Mouse (Mus musculus) erythroblast, embryonic 14.5 days (primary cell): ENCODE data around the gene Gm17428. TPM values are rescaled to one million over a fixed set of nuclear protein-coding genes. Genes with fewer than 3 reads are reported as not detected.
"Not testable (repeated sequence)": the region's sequence is repeated elsewhere in the genome, so short reads cannot be mapped to it uniquely, and the experiment has no call there.

Source experiments
- H3K27me3 ChIP-seq: 2 replicates; pipeline ENCODE4 v1.6.1; 2012; ENCODE audit warnings: inconsistent platforms; ENCODE audit not compliant: control insufficient read depth
- H3K36me3 ChIP-seq: 2 replicates; pipeline ENCODE4 v1.6.1; 2012; ENCODE audit warnings: mild to moderate bottlenecking, inconsistent platforms; ENCODE audit not compliant: control insufficient read depth
- H3K4me1 ChIP-seq: 2 replicates; pipeline ENCODE4 v1.6.1; 2012; ENCODE audit warnings: inconsistent platforms; ENCODE audit not compliant: control insufficient read depth
- H3K4me3 ChIP-seq: replicated peaks from 2 replicates; pipeline ENCODE3; 2012; ENCODE audit warnings: moderate library complexity, mild to moderate bottlenecking, inconsistent platforms
- H3K9me3 ChIP-seq: 2 replicates; pipeline ENCODE4 v1.6.1; 2012; ENCODE audit warnings: low read length, inconsistent platforms, mixed read lengths; ENCODE audit not compliant: control insufficient read depth
- GATA1 ChIP-seq: IDR thresholded peaks from 2 replicates; pipeline ENCODE4 v1.6.1; 2012; ENCODE audit warnings: low read length, inconsistent platforms, mixed read lengths
- TAL1 ChIP-seq: IDR thresholded peaks from 3 replicates; pipeline ENCODE4 v1.6.1; 2012; ENCODE audit warnings: low read length, inconsistent platforms, mixed read lengths
- polyA plus RNA-seq: library from polyadenylated mRNA; stranded (reverse); fragments of >175 nt; gene quantifications from 2 replicates; pipeline ENCODE4 v1.2.3, GENCODE M21; 2012

Gene Gm17428
- polyA plus RNA-seq, 1 experiment, result not detected

DNA sequence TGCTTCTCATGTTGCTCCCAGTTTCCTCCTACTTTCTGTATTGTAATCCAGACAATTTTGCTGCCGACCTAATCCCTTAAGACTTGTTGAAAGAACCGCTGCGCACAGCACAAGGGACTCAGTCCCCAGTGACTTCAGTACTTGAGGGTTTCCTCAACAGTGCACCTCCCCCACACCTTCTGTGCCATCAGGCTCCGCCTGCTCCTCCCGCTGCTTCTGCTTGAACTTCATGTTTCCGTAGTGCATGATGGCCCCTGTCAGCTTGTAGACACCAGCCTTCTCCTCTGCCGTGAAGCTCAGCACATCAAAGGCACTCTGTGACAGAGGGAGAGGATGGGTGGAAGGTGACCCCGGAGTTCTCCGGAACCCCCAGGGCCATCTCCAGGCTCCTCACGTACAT, 16.0 kb upstream of the Gm17428 start:
- Histone ChIP-seq H3K36me3 (no peaks in the 10 kb centered on the region), H3K9me3 (no peaks in the 10 kb centered on the region), H3K4me3 (no peak overlapping the region), H3K4me1 (no peaks in the 10 kb centered on the region), H3K27me3 (no peaks in the 10 kb centered on the region)
- TF ChIP-seq TAL1 (no peak), GATA1 (no peak)

DNA sequence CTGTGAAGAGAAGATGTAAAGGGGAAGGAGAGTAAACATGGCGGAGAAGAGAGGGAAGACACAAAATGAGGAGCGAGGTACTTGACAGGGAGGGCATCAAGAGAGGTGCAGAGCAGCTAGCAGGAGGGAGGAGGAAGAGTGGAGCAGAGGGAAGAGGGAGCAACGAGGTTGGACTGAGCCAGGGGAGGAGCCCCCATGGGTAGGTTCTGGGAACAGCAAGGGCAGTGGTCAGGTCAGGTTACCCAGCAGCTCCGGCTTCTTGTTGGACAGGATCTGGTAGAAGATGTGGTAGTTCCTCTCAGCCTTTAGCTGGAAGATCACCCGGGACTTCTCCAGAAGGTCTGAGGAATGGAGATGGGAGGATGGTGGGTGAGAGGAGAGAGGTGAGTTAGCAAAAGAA, 15.2 kb upstream of the Gm17428 start:
- no peak for TF ChIP-seq GATA1
- TF ChIP-seq TAL1, result no peak
- Histone ChIP-seq H3K36me3 (no peaks in the 10 kb centered on the region), H3K9me3 (no peaks in the 10 kb centered on the region), H3K4me3 (no peak overlapping the region), H3K4me1 (no peaks in the 10 kb centered on the region), H3K27me3 (no peaks in the 10 kb centered on the region)

- Histone ChIP-seq H3K9me3 (no peaks in the 10 kb centered on the region), H3K27me3 (no peaks in the 10 kb centered on the region), H3K4me3 (no peak overlapping the region), H3K36me3 (no peaks in the 10 kb centered on the region), H3K4me1 (no peaks in the 10 kb centered on the region)
- TF ChIP-seq TAL1 (no peak), GATA1 (no peak)
Observed at GRCm38 (mm10) chr14:54962714-54963113, 14.0 kb upstream of the Gm17428 start.

- no peak overlapping the region for H3K4me3 ChIP-seq
- H3K9me3 ChIP-seq, result no peaks in the 10 kb centered on the region
- no peak for TF ChIP-seq TAL1
- no peak for TF ChIP-seq GATA1
- H3K27me3 ChIP-seq, result no peaks in the 10 kb centered on the region
- no peaks in the 10 kb centered on the region for H3K36me3 ChIP-seq
- no peaks in the 10 kb centered on the region for H3K4me1 ChIP-seq
Observed at GRCm38 (mm10) chr14:54963727-54964126, 13.0 kb upstream of the Gm17428 start.

DNA sequence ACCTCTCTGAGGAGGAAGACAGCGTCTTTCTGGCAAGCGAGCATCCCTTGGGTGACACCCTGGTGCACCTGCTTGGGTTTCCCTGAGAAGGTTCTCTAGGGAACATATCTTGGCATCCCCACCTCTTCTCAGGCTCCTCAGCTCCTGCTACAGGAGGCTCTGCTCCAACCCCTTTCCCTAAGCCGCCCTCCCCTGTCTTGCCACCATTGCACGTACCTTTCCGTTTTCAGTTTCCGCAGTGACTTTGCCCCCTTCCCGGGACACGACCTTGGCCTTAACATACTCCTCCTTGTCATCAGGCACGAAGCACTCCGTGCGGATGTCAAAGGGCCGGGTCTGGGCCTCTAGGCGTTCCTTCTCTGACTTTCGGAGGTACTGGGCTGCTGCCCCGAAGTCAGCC, 11.7 kb upstream of the Gm17428 start:
- H3K9me3 ChIP-seq, result no peaks in the 10 kb centered on the region
- H3K36me3 ChIP-seq, result no peaks in the 10 kb centered on the region
- H3K4me1 ChIP-seq, result no peaks in the 10 kb centered on the region
- H3K4me3 ChIP-seq, result no peak overlapping the region
- no peaks in the 10 kb centered on the region for H3K27me3 ChIP-seq
- TF ChIP-seq TAL1 (no peak), GATA1 (no peak)

DNA sequence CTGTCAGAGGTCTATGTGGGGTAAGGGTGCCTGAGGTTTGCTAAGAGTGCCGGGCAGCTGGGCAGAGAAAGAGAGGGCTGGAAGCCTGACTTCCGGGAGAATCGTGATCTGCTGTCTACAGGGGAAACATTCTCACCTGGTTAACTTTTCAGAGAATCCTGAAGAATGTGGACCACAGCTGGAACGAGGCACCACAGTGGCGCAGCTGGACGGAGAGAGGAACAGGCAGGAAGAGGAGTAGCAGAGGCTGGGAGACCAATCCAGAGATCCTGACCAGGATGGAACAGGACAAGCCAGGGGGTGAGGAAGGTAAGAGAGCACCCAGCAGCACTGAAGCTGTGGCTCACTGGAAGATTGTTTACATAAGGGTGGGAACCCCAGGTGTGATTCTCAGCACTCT, 11.1 kb upstream of the Gm17428 start:
- TF ChIP-seq GATA1 (no peak), TAL1 (no peak)
- Histone ChIP-seq H3K36me3 (no peaks in the 10 kb centered on the region), H3K27me3 (no peaks in the 10 kb centered on the region), H3K4me1 (no peaks in the 10 kb centered on the region), H3K9me3 (no peaks in the 10 kb centered on the region), H3K4me3 (no peak overlapping the region)

DNA sequence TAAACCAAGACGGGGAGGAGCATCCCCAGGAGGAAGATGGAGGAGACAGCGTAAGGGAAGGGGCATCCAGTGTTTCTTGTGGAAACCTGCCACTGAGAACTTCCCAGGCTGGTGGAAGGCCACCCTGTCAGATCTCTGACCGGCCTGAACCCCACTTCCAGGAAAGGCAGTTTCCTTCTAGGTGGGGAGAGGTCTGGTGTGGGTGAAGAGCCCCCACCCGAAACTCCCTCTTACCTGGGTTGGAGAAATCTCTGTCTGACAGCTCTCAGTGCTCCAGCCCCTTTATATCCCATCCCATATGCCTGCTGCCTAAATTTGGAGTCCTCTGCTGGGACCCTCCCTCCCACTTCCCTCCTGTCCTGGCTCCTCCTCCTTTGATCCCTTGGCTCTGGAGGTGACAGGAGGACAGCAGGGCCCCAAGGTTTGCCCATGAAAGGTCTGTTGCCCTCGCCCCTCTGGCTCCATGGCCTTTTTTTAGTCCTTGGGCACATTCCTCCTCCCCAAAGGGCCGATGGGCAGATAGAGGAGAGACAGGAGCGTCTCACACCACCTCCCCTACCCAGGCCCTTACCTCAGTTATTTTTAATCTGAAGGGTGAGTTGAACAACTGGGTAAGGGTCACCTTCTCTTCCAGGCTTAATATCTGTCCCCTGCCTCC, 10.3 kb upstream of the Gm17428 start, which contains the start of gene Myh6:
Gene Myh6 (minus strand): TSS at position 608 of the 658 bp plus-strand sequence.
- Histone ChIP-seq H3K9me3 (no peaks in the 10 kb centered on the region), H3K4me3 (no peak within 1 kb of the TSS), H3K27me3 (no peaks in the 10 kb centered on the region), H3K4me1 (no peaks in the 10 kb centered on the region), H3K36me3 (no peaks in the 10 kb centered on the region)
- TF ChIP-seq TAL1, result no peak
- TF ChIP-seq GATA1, result no peak

DNA sequence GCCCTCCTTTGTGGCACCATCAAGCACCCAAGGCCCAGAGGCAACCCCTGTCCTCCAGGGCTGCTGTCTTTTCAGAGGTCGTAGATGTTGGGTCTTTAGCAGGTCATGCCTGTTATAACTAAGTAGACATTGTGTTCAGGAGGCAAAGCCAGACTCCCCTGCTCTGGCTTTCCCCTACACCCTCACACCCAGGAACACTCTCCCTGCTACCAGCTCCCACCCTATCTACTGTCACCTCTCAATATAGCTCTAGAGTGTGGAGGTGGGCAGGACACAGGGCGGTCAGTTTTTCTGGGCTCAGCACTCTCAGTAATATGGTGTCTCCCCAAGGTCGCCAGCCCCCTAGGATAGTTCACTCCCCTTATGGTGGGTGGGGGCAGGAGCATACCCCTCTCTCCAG, 8.9 kb upstream of the Gm17428 start:
- no peak overlapping the region for H3K4me3 ChIP-seq
- no peaks in the 10 kb centered on the region for H3K4me1 ChIP-seq
- H3K36me3 ChIP-seq, result no peaks in the 10 kb centered on the region
- no peaks in the 10 kb centered on the region for H3K27me3 ChIP-seq
- no peak for TF ChIP-seq TAL1
- TF ChIP-seq GATA1, result no peak
- no peaks in the 10 kb centered on the region for H3K9me3 ChIP-seq

- Histone ChIP-seq H3K27me3 (no peaks in the 10 kb centered on the region), H3K9me3 (no peaks in the 10 kb centered on the region), H3K4me3 (no peak overlapping the region), H3K36me3 (no peaks in the 10 kb centered on the region), H3K4me1 (no peaks in the 10 kb centered on the region)
- TF ChIP-seq TAL1 (no peak), GATA1 (no peak)
Observed at GRCm38 (mm10) chr14:54968344-54968743, 8.4 kb upstream of the Gm17428 start.

- H3K9me3 ChIP-seq, H3K4me3 ChIP-seq, H3K4me1 ChIP-seq, H3K27me3 ChIP-seq, H3K36me3 ChIP-seq: not testable (repeated sequence)
Observed at GRCm38 (mm10) chr14:54972786-54973185, 3.9 kb upstream of the Gm17428 start.
